Mouse (Mus musculus) bone marrow macrophage, adult 2 months (primary cell): ENCODE measurements around the gene Tle4.

Experiments
- CTCF ChIP-seq: IDR thresholded peaks from 2 replicates; pipeline ENCODE4 v1.5.1; 2012; ENCODE audit warnings: low read depth, mild to moderate bottlenecking, low read length, moderate library complexity
- POLR2A ChIP-seq: IDR thresholded peaks from 2 replicates; pipeline ENCODE4 v1.6.1; 2012; ENCODE audit warnings: mild to moderate bottlenecking, low read depth, low read length, borderline replicate concordance

GRCm38 (mm10) chr19:14448586-14448985 is 149.3 kb downstream of the Tle4 start:
- TF ChIP-seq CTCF: no peak
- no peak for TF ChIP-seq POLR2A
